Mouse (Mus musculus) myocyte (in vitro differentiated cells): ENCODE measurements around the gene Gfra4.

Experiments used
- E2F4 ChIP-seq: IDR thresholded peaks from one replicate; pipeline ENCODE4 v1.6.1; 2011; ENCODE audit warnings: mild to moderate bottlenecking, control low read depth, moderate library complexity; ENCODE audit not compliant: insufficient read depth
- MAX ChIP-seq: IDR thresholded peaks from one replicate; pipeline ENCODE4 v1.6.1; 2011; ENCODE audit warnings: low read depth, mild to moderate bottlenecking, control low read depth
- POLR2A ChIP-seq: IDR thresholded peaks from one replicate; pipeline ENCODE4 v1.6.1; 2011; ENCODE audit warnings: low read depth, mild to moderate bottlenecking, control low read depth, moderate library complexity; ENCODE audit not compliant: insufficient read length
- REST ChIP-seq: IDR thresholded peaks from one replicate; pipeline ENCODE4 v1.6.1; 2011; ENCODE audit warnings: mild to moderate bottlenecking, control low read depth, moderate library complexity; ENCODE audit not compliant: insufficient read depth, insufficient read length
- TCF12 ChIP-seq: IDR thresholded peaks from one replicate; pipeline ENCODE4 v1.6.1; 2011; ENCODE audit warnings: mild to moderate bottlenecking, control low read depth; ENCODE audit not compliant: poor library complexity, insufficient read depth, severe bottlenecking
- USF1 ChIP-seq: IDR thresholded peaks from one replicate; pipeline ENCODE4 v1.6.1; 2011; ENCODE audit warnings: low read depth, mild to moderate bottlenecking, control low read depth, moderate library complexity

- TF ChIP-seq REST (no peak), MAX (no peak), USF1 (no peak), POLR2A (no peak), TCF12 (no peak), E2F4 (no peak)
Measured at GRCm38 (mm10) chr2:131042988-131043387, at the start of gene Gfra4.
